Mouse (Mus musculus) CH12.LX (cell line): Measurements from ENCODE around the gene Tex14. TPM values are rescaled to one million over a fixed set of nuclear protein-coding genes. Genes with fewer than 3 reads are reported as not detected.
A peak's percentile ranks its signal among the peaks of the same experiment; 100 is the strongest.

ENCODE experiments used
- DNase-seq: peaks from one replicate; pipeline ENCODE4 v3.0.0-alpha.2; 2013; ENCODE audit errors: extremely low read depth
- H3K27ac ChIP-seq: 2 replicates; pipeline ENCODE4 v1.5.1; 2012; ENCODE audit warnings: low read depth, mild to moderate bottlenecking, control low read depth, moderate library complexity; ENCODE audit not compliant: insufficient read depth
- H3K27me3 ChIP-seq: replicated peaks from 2 replicates; pipeline ENCODE3; 2012; ENCODE audit warnings: inconsistent platforms
- H3K36me3 ChIP-seq, 2 experiments: replicated peaks in 1 of 2; 2 replicates each; pipeline versions ENCODE3 to v1.6.1; 2012; ENCODE audit warnings: inconsistent platforms in 1 of 2, low read length in 1 of 2, mild to moderate bottlenecking in 1 of 2, mixed read lengths in 1 of 2, moderate library complexity in 1 of 2; ENCODE audit not compliant: control insufficient read depth in 1 of 2, insufficient read depth in 1 of 2
- H3K4me1 ChIP-seq, 2 experiments: 2 replicates each; pipeline ENCODE4 v1.6.1; 2012; ENCODE audit warnings: inconsistent platforms in 1 of 2, moderate library complexity in 1 of 2; ENCODE audit not compliant: insufficient read depth in 2 of 2, control insufficient read depth in 1 of 2
- H3K4me2 ChIP-seq: 2 replicates; pipeline ENCODE4 v1.6.1; 2012; ENCODE audit warnings: low read depth, mild to moderate bottlenecking, control low read depth; ENCODE audit not compliant: poor library complexity, insufficient read depth, severe bottlenecking
- H3K4me3 ChIP-seq, 3 experiments: fragments of 150-350 bp in 1 of 3; sonication (generic) in 1 of 3; replicated peaks in 1 of 3; 2 replicates each; pipeline versions ENCODE3 to v1.5.1; 2011 to 2012; ENCODE audit warnings: low read depth in 2 of 3, low read length in 2 of 3, mild to moderate bottlenecking in 2 of 3, moderate library complexity in 2 of 3, control low read depth in 1 of 3, improper control_type of control experiment in 1 of 3, inconsistent platforms in 1 of 3, mixed read lengths in 1 of 3; ENCODE audit not compliant: poor library complexity in 1 of 3
- H3K79me2 ChIP-seq: replicated peaks from 2 replicates; pipeline ENCODE4 v1.6.1; 2012; ENCODE audit warnings: mild to moderate bottlenecking, moderate library complexity; ENCODE audit not compliant: control insufficient read depth, poor library complexity, insufficient read depth, severe bottlenecking; ENCODE audit errors: extremely low read depth
- H3K9ac ChIP-seq: 2 replicates; pipeline ENCODE4 v1.6.1; 2012; ENCODE audit warnings: low read depth, mild to moderate bottlenecking, control low read depth, moderate library complexity; ENCODE audit not compliant: insufficient read depth
- H3K9me3 ChIP-seq: replicated peaks from 2 replicates; pipeline ENCODE3; 2012; ENCODE audit warnings: low read length, inconsistent platforms, mixed read lengths
- BHLHE40 ChIP-seq: IDR thresholded peaks from 2 replicates; pipeline ENCODE4 v1.6.1; 2011; ENCODE audit warnings: mild to moderate bottlenecking, low read depth, low read length, improper control_type of control experiment
- CHD1 ChIP-seq: IDR thresholded peaks from 2 replicates; pipeline ENCODE4 v1.6.1; 2012; ENCODE audit warnings: low read depth, low read length, improper control_type of control experiment, inconsistent platforms
- CTCF ChIP-seq, 2 experiments: IDR thresholded peaks in 1 of 2; conservative IDR thresholded peaks in 1 of 2; 2 replicates each; pipeline ENCODE4 v1.5.1; 2011 to 2012; ENCODE audit warnings: low read depth in 2 of 2, low read length in 2 of 2, improper control_type of control experiment in 1 of 2, inconsistent platforms in 1 of 2, mild to moderate bottlenecking in 1 of 2, moderate library complexity in 1 of 2
- E2F4 ChIP-seq: IDR thresholded peaks from 2 replicates; pipeline ENCODE4 v1.6.1; 2011; ENCODE audit warnings: low read depth, low read length, improper control_type of control experiment; ENCODE audit not compliant: insufficient replicate concordance
- ELF1 ChIP-seq: IDR thresholded peaks from 2 replicates; pipeline ENCODE4 v1.6.1; 2014; ENCODE audit warnings: low read depth, mild to moderate bottlenecking, inconsistent platforms, low read length, improper control_type of control experiment
- EP300 ChIP-seq: IDR thresholded peaks from 2 replicates; pipeline ENCODE4 v1.6.1; 2011; ENCODE audit warnings: low read length, improper control_type of control experiment
- ETS1 ChIP-seq: conservative IDR thresholded peaks from 2 replicates; pipeline ENCODE4 v1.6.1; 2012; ENCODE audit warnings: low read depth, mild to moderate bottlenecking, inconsistent platforms, low read length, improper control_type of control experiment, moderate library complexity
- GABPA ChIP-seq: IDR thresholded peaks from 2 replicates; pipeline ENCODE4 v1.6.1; 2012; ENCODE audit warnings: low read depth, low read length, improper control_type of control experiment, inconsistent platforms; ENCODE audit not compliant: insufficient replicate concordance
- HCFC1 ChIP-seq: IDR thresholded peaks from 2 replicates; pipeline ENCODE4 v1.6.1; 2012; ENCODE audit warnings: low read depth, mild to moderate bottlenecking, inconsistent platforms, low read length, improper control_type of control experiment
- JUN ChIP-seq: IDR thresholded peaks from 2 replicates; pipeline ENCODE4 v1.6.1; 2011; ENCODE audit warnings: low read depth, mild to moderate bottlenecking, low read length, improper control_type of control experiment, moderate library complexity; ENCODE audit not compliant: insufficient read depth
- JUND ChIP-seq: conservative IDR thresholded peaks from 2 replicates; pipeline ENCODE4 v1.6.1; 2011; ENCODE audit warnings: low read depth, low read length, improper control_type of control experiment
- KAT2A ChIP-seq: IDR thresholded peaks from 2 replicates; pipeline ENCODE4 v1.6.1; 2012; ENCODE audit warnings: low read length, improper control_type of control experiment, inconsistent platforms; ENCODE audit not compliant: insufficient replicate concordance
- MAX ChIP-seq: IDR thresholded peaks from 2 replicates; pipeline ENCODE4 v1.6.1; 2011; ENCODE audit warnings: low read length, improper control_type of control experiment
- MAZ ChIP-seq: IDR thresholded peaks from 2 replicates; pipeline ENCODE4 v1.6.1; 2012; ENCODE audit warnings: low read depth, mild to moderate bottlenecking, inconsistent platforms, low read length, improper control_type of control experiment, moderate library complexity
- MEF2A ChIP-seq: IDR thresholded peaks from 2 replicates; pipeline ENCODE4 v1.6.1; 2014; ENCODE audit warnings: low read depth, mild to moderate bottlenecking, inconsistent platforms, low read length, improper control_type of control experiment, borderline replicate concordance
- MXI1 ChIP-seq: IDR thresholded peaks from 2 replicates; pipeline ENCODE4 v1.6.1; 2011; ENCODE audit warnings: mild to moderate bottlenecking, low read depth, low read length, improper control_type of control experiment
- MYC ChIP-seq: IDR thresholded peaks from 2 replicates; pipeline ENCODE4 v1.6.1; 2011; ENCODE audit warnings: low read depth, mild to moderate bottlenecking, improper control_type of control experiment, low read length
- NELFE ChIP-seq: IDR thresholded peaks from 2 replicates; pipeline ENCODE4 v1.6.1; 2011; ENCODE audit warnings: low read depth, low read length, improper control_type of control experiment
- NRF1 ChIP-seq: IDR thresholded peaks from 2 replicates; pipeline ENCODE4 v1.6.1; 2014; ENCODE audit warnings: low read depth, mild to moderate bottlenecking, inconsistent platforms, low read length, improper control_type of control experiment, moderate library complexity
- PAX5 ChIP-seq: IDR thresholded peaks from 2 replicates; pipeline ENCODE4 v1.6.1; 2012; ENCODE audit warnings: low read length, inconsistent platforms, mixed read lengths
- POLR2A ChIP-seq: IDR thresholded peaks from 2 replicates; pipeline ENCODE4 v1.6.1; 2011; ENCODE audit warnings: low read depth, mild to moderate bottlenecking, improper control_type of control experiment, low read length
- RCOR1 ChIP-seq: conservative IDR thresholded peaks from 2 replicates; pipeline ENCODE4 v1.6.1; 2012; ENCODE audit warnings: low read depth, mild to moderate bottlenecking, inconsistent platforms, low read length, improper control_type of control experiment
- SIN3A ChIP-seq: IDR thresholded peaks from 2 replicates; pipeline ENCODE4 v1.6.1; 2012; ENCODE audit warnings: low read length, improper control_type of control experiment, inconsistent platforms
- SMC3 ChIP-seq: IDR thresholded peaks from 2 replicates; pipeline ENCODE4 v1.6.1; 2011; ENCODE audit warnings: low read depth, low read length, improper control_type of control experiment
- TBP ChIP-seq: conservative IDR thresholded peaks from 2 replicates; pipeline ENCODE4 v1.6.1; 2011; ENCODE audit warnings: low read depth, low read length, improper control_type of control experiment
- TCF12 ChIP-seq: IDR thresholded peaks from 2 replicates; pipeline ENCODE4 v1.6.1; 2014; ENCODE audit warnings: low read depth, mild to moderate bottlenecking, inconsistent platforms, low read length, improper control_type of control experiment
- UBTF ChIP-seq: IDR thresholded peaks from 2 replicates; pipeline ENCODE4 v1.6.1; 2012; ENCODE audit warnings: low read depth, mild to moderate bottlenecking, inconsistent platforms, low read length, improper control_type of control experiment, moderate library complexity
- USF1 ChIP-seq: IDR thresholded peaks from 2 replicates; pipeline ENCODE4 v1.6.1; 2014; ENCODE audit warnings: low read depth, mild to moderate bottlenecking, inconsistent platforms, low read length, improper control_type of control experiment
- USF2 ChIP-seq: conservative IDR thresholded peaks from 2 replicates; pipeline ENCODE4 v1.6.1; 2011; ENCODE audit warnings: low read depth, low read length, improper control_type of control experiment
- ZKSCAN1 ChIP-seq: IDR thresholded peaks from 2 replicates; pipeline ENCODE4 v1.6.1; 2012; ENCODE audit warnings: low read depth, inconsistent platforms, low read length, improper control_type of control experiment, borderline replicate concordance
- ZMIZ1 ChIP-seq: IDR thresholded peaks from 2 replicates; pipeline ENCODE4 v1.6.1; 2012; ENCODE audit warnings: low read depth, mild to moderate bottlenecking, inconsistent platforms, low read length, improper control_type of control experiment
- ZNF384 ChIP-seq: IDR thresholded peaks from 2 replicates; pipeline ENCODE4 v1.6.1; 2012; ENCODE audit warnings: low read depth, low read length, improper control_type of control experiment, inconsistent platforms
- dilution Hi-C: fragments of 300-500 bp; cut with MboI; formaldehyde crosslinking; loops from 2 replicates; pipeline ENCODE4 v1.14.3; 2020; ENCODE audit warnings: low sequenced_read_pairs; ENCODE audit not compliant: extremely low pct_unique_long_range_greater_than_20kb, extremely low pct_ligation_motif_present
- in situ Hi-C: fragments of 300-500 bp; cut with MboI; formaldehyde crosslinking; loops from 3 replicates; pipeline ENCODE4 v1.14.3; 2019; ENCODE audit warnings: low sequenced_read_pairs, low pct_ligation_motif_present, low pct_unique_long_range_greater_than_20kb, mixed read lengths
- polyA plus RNA-seq: library from polyadenylated mRNA; unstranded; fragments of >175 nt; gene quantifications from 2 replicates; pipeline ENCODE4 v1.2.1, GENCODE M21; 2012; ENCODE audit warnings: low read depth; ENCODE audit not compliant: insufficient read length
- total RNA-seq, 2 experiments: library from RNA; depleted of rRNA; stranded (reverse); fragments of 300-350 nt in 1 of 2; fragments of >200 nt in 1 of 2; gene quantifications; 2 replicates each; pipeline ENCODE4 v1.2.3; 2012 to 2014

The Tex14 gene
- total and polyA plus RNA-seq, 3 experiments: 1.3 to 2.1 (median 1.4) TPM

DNA sequence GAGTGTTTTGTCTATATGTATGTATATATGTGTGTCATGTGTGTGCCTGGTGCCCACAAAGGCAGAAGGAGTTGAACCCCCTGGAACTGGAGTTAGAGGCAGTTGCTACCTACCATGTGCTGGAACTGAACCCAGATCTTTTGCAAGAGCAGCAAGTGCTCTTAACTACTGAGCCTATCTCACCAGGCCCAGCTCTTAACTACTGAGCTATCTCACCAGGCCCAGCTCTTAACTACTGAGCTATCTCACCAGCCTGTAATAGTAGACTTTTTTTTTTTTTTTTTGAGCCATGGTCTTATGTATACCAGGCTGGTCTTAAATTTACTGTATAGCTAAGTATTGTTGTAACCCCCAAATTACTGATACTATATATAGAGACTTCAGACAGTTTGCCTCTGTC lies 102.2 kb downstream of the Tex14 start:
- Histone ChIP-seq H3K36me3 (no peaks in the 10 kb centered on the region), H3K4me2 (no peak overlapping the region), H3K27me3 (no peaks in the 10 kb centered on the region), H3K9me3 (no peaks in the 10 kb centered on the region), H3K79me2 (no peaks in the 10 kb centered on the region), H3K9ac (no peak overlapping the region), H3K4me1 (no peaks in the 10 kb centered on the region), H3K4me3 (no peak overlapping the region), H3K27ac (no peak overlapping the region)
- no peak for TF ChIP-seq JUND
- TF ChIP-seq EP300: no peak
- TF ChIP-seq MXI1: no peak
- no peak for TF ChIP-seq JUN
- no peak for TF ChIP-seq SMC3
- TF ChIP-seq TCF12: no peak
- DNase-seq: no peak
- in situ Hi-C loops: loop anchor here (5.0 kb wide), 1 partner anchor 35 kb away; no protein-coding TSS in a partner anchor
- dilution Hi-C loops: no loop called here

DNA sequence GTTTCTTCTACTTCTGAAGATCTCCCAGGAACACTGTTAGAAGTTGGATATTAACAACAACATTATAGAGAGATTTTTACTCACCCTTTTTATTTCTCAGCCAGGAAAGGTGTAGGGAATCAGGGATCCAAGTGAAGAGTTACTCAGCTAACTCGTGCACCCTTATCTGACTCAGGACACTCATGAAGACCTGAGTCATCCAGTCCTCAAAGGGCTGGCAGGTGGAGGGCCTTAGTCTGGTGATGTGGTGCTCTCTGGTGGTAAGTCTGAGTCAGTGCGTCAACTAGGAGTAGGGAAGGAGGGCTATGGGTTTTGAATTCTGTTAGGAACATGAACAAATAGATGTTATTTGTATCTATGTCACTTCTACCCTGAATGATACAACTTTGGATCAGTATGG lies 114.4 kb downstream of the Tex14 start:
- Histone ChIP-seq H3K4me2 (no peak overlapping the region), H3K36me3 (no peaks in the 10 kb centered on the region), H3K4me3 (no peak overlapping the region), H3K27ac (no peak overlapping the region), H3K79me2 (no peaks in the 10 kb centered on the region), H3K9ac (no peak overlapping the region), H3K9me3 (no peaks in the 10 kb centered on the region), H3K27me3 (no peaks in the 10 kb centered on the region), H3K4me1 (peaks cover 9 to 42% of the 10 kb centered on the region in 2 experiments)
- in situ Hi-C loops: loop anchor here (10.0 kb wide), 1 partner anchor 304 kb away; no protein-coding TSS in a partner anchor
- DNase-seq: peak; percentile 86
- dilution Hi-C loops: no loop called here
- peak; percentile 83 for TF ChIP-seq MYC
- TF ChIP-seq MEF2A: peak; percentile 74; the same call in 1 of the 2 replicates
- TF ChIP-seq MAZ: no peak
- TF ChIP-seq HCFC1: peak; percentile 25; the same call in 1 of the 2 replicates
- no peak for TF ChIP-seq CHD1
- peak; percentile 49; the same call in 1 of the 2 replicates for TF ChIP-seq BHLHE40
- TF ChIP-seq E2F4: no peak
- TF ChIP-seq ETS1: no peak
- no peak for TF ChIP-seq NRF1
- TF ChIP-seq MXI1: 0 out of 2 replicates have a peak, but pooled peaks have one; percentile 25
- TF ChIP-seq TBP: no peak
- TF ChIP-seq GABPA: no peak
- TF ChIP-seq POLR2A: no peak; the same call in 1 of the 2 replicates
- TF ChIP-seq KAT2A: no peak
- peak; percentile 51; the same call in 1 of the 2 replicates for TF ChIP-seq TCF12
- 0 out of 2 replicates have a peak, but pooled peaks have one; percentile 28 for TF ChIP-seq SIN3A
- TF ChIP-seq ELF1: no peak
- peak; percentile 74 for TF ChIP-seq JUND
- TF ChIP-seq ZKSCAN1: no peak
- no peak for TF ChIP-seq PAX5
- TF ChIP-seq ZNF384: peak; percentile 22; the same call in 1 of the 2 replicates
- TF ChIP-seq SMC3: peak; percentile 94
- no peak for TF ChIP-seq RCOR1
- 0 out of 2 replicates have a peak, but pooled peaks have one; percentile 8 for TF ChIP-seq JUN
- TF ChIP-seq UBTF: no peak
- no peak for TF ChIP-seq USF1
- TF ChIP-seq NELFE: peak; percentile 21; the same call in 1 of the 2 replicates
- peak; percentile 63 to 98 for TF ChIP-seq CTCF (conservative IDR thresholded peaks at IDR 0.05 in 1 of 2, IDR thresholded peaks at IDR 0.05 in 1 of 2; ENCODE audit: low read depth in 2 of 2, low read length in 2 of 2)
- no peak for TF ChIP-seq MAX
- no peak for TF ChIP-seq ZMIZ1
- TF ChIP-seq USF2: no peak
